1 mouse cellular context compared by ENCODE assay signal in the genomic region with DNA sequence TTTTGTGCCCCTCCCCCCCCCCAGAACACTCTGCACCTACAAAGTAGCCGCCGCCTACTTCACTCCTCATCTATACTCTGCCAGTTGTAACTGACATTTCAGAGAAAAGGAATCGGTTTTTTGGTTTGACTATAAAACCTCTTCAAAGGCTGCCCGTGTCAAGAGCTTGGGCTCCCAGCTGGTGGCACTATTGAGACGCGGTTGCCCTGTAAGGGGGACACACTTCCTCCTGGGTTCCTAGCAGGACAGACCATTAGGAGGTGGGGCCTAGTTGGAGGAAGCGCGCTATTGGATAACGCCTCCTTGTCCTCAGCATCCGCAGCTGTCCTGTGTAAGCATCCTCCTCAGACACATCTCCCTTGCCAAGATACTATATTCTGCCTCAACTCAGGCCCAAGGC.
TF ChIP-seq lines count a peak whose summit lies in the region.

No protein-coding gene starts in this region.

TF ChIP-seq in CH12.LX, 34 proteins besides CTCF, POLR2A, EP300 and RAD21 (continued from another document):
- 0 out of 2 replicates have a peak, but pooled peaks have one; percentile 42 for TF ChIP-seq E2F4 (IDR thresholded peaks at IDR 0.05; ENCODE audit: insufficient replicate concordance, low read depth, low read length)
- no peak for TF ChIP-seq KAT2A (IDR thresholded peaks at IDR 0.05; ENCODE audit: insufficient replicate concordance, low read length)
- no peak for TF ChIP-seq POLR2AphosphoS2 (IDR thresholded peaks at IDR 0.05; ENCODE audit: low read depth, low read length)
- TF ChIP-seq TBP (conservative IDR thresholded peaks at IDR 0.05; ENCODE audit: low read depth, low read length) = no peak
- TF ChIP-seq TCF12 (IDR thresholded peaks at IDR 0.05; ENCODE audit: low read depth, low read length) = no peak
- TF ChIP-seq GABPA (IDR thresholded peaks at IDR 0.05; ENCODE audit: insufficient replicate concordance, low read depth, low read length) = no peak
- peak; percentile 94 for TF ChIP-seq SMC3 (IDR thresholded peaks at IDR 0.05; ENCODE audit: low read depth, low read length)
- no peak for TF ChIP-seq UBTF (IDR thresholded peaks at IDR 0.05; ENCODE audit: low read depth, low read length)
- TF ChIP-seq USF1 (IDR thresholded peaks at IDR 0.05; ENCODE audit: low read depth, low read length) = no peak
- no peak for TF ChIP-seq PAX5 (IDR thresholded peaks at IDR 0.05; ENCODE audit: low read length)
- no peak for TF ChIP-seq JUND (conservative IDR thresholded peaks at IDR 0.05; ENCODE audit: low read depth, low read length)
- peak; percentile 58; the same call in 1 of the 2 replicates for TF ChIP-seq MYC (IDR thresholded peaks at IDR 0.05; ENCODE audit: low read depth, low read length)
- no peak for TF ChIP-seq MAZ (IDR thresholded peaks at IDR 0.05; ENCODE audit: low read depth, low read length)
- peak; percentile 75; the same call in 1 of the 2 replicates for TF ChIP-seq ELF1 (IDR thresholded peaks at IDR 0.05; ENCODE audit: low read depth, low read length)
- no peak; the same call in 1 of the 2 replicates for TF ChIP-seq NELFE (IDR thresholded peaks at IDR 0.05; ENCODE audit: low read depth, low read length)
- peak; percentile 69 for TF ChIP-seq ZC3H11A (IDR thresholded peaks at IDR 0.05; ENCODE audit: low read depth, low read length)
- no peak for TF ChIP-seq JUN (IDR thresholded peaks at IDR 0.05; ENCODE audit: insufficient read depth, low read depth, low read length)
